Mouse (Mus musculus): ENCODE measurements around the gene Nf2. TPM values are rescaled to one million over a fixed set of nuclear protein-coding genes. Genes with fewer than 3 reads are reported as not detected.

Nf2 gene
- polyA plus RNA-seq, 1 experiment from 2014 or later = 37.4 TPM

DNA sequence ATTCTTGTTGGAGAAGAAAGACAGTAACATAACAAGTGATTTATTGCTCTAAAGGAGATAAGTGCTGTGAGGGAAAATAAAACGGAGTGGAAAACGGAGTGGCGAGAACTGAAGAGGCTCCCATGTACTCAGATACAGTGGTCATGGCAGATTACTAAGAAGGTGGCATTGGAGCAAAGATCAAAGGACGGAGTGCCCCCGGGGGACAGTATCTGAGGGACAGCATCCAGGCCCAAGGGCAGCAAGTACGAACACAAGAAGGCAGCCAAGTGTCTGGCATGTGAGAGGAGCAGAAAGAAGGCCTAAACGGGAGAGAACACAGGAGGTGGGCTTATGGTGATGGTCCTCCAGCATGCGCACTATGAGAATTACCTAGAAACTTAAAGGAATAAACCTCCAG, 127.6 kb downstream of the Nf2 start:
- Histone ChIP-seq H3K36me3 (ENCODE audit: control insufficient read depth, insufficient read depth, low read length) (no peaks in the 10 kb centered on the region), H3K27ac (ENCODE audit: low read depth, low read length) (no peak overlapping the region), H3K4me3 (ENCODE audit: low read depth, low read length) (no peak overlapping the region), H3K4me1 (replicated peaks; ENCODE audit: control insufficient read depth, insufficient read depth, low read length) (no peaks in the 10 kb centered on the region), H3K4me2 (no peak overlapping the region), H3K27me3 (replicated peaks; ENCODE audit: control insufficient read depth, insufficient read depth, low read length) (no peaks in the 10 kb centered on the region), H3K9ac (ENCODE audit: low read depth, low read length) (no peak overlapping the region), H3K9me3 (ENCODE audit: control insufficient read depth, low read length) (no peaks in the 10 kb centered on the region)
- WGBS = 84% methylated on average over 8 of the region's 8 CpGs
- DNase-seq (ENCODE audit: low spot score) (no peak), ATAC-seq (replicated peaks; ENCODE audit: low FRiP score) (no peak)

GRCm38 (mm10) chr11:4720900-4721580, 128.3 kb downstream of the Nf2 start:
- no peak overlapping the region for H3K4me3 ChIP-seq (ENCODE audit: low read depth, low read length)
- no peak overlapping the region for H3K9ac ChIP-seq (ENCODE audit: low read depth, low read length)
- ATAC-seq (replicated peaks; ENCODE audit: low FRiP score) (no peak), DNase-seq (ENCODE audit: low spot score) (no peak)
- no peaks in the 10 kb centered on the region for H3K27me3 ChIP-seq (replicated peaks; ENCODE audit: control insufficient read depth, insufficient read depth, low read length)
- H3K36me3 ChIP-seq (ENCODE audit: control insufficient read depth, insufficient read depth, low read length) = no peaks in the 10 kb centered on the region
- H3K9me3 ChIP-seq (ENCODE audit: control insufficient read depth, low read length) = no peaks in the 10 kb centered on the region
- 60% methylated on average over 7 of the region's 7 CpGs for WGBS
- H3K4me1 ChIP-seq (replicated peaks; ENCODE audit: control insufficient read depth, insufficient read depth, low read length) = no peaks in the 10 kb centered on the region
- no peak overlapping the region for H3K4me2 ChIP-seq
- no peak overlapping the region for H3K27ac ChIP-seq (ENCODE audit: low read depth, low read length)

DNA sequence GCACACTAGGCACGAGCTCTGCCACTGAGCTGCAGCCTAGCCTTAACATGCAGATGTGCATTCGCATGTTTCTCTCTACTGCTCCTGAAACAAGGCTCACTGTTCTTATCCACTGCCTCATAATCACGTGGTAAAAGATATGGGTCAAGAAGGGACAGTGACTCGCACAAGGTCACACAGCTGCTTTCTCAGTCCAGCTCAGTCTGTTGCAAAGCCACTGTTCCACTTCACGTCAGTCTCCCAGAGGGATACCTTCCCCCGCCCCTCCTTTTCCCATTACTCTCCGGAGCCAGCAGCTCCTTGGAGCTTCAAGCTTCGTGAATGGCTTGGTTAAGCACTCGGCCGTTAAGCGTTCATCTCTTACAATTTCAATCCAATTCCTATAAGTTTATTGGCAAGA, 128.9 kb downstream of the Nf2 start:
- no peak overlapping the region for H3K27ac ChIP-seq (ENCODE audit: low read depth, low read length)
- H3K27me3 ChIP-seq (replicated peaks; ENCODE audit: control insufficient read depth, insufficient read depth, low read length) = no peaks in the 10 kb centered on the region
- no peak overlapping the region for H3K4me3 ChIP-seq (ENCODE audit: low read depth, low read length)
- H3K4me1 ChIP-seq (replicated peaks; ENCODE audit: control insufficient read depth, insufficient read depth, low read length) = no peaks in the 10 kb centered on the region
- ATAC-seq (replicated peaks; ENCODE audit: low FRiP score) (no peak), DNase-seq (ENCODE audit: low spot score) (no peak)
- H3K4me2 ChIP-seq = no peak overlapping the region
- H3K9me3 ChIP-seq (ENCODE audit: control insufficient read depth, low read length) = no peaks in the 10 kb centered on the region
- no peaks in the 10 kb centered on the region for H3K36me3 ChIP-seq (ENCODE audit: control insufficient read depth, insufficient read depth, low read length)
- H3K9ac ChIP-seq (ENCODE audit: low read depth, low read length) = no peak overlapping the region
- whole genome bisulfite sequencing = 71% methylated on average over 11 of the region's 11 CpGs

- Histone ChIP-seq H3K4me3 (ENCODE audit: low read depth, low read length) (no peak overlapping the region), H3K9me3 (ENCODE audit: control insufficient read depth, low read length) (no peaks in the 10 kb centered on the region), H3K27ac (ENCODE audit: low read depth, low read length) (no peak overlapping the region), H3K27me3 (replicated peaks; ENCODE audit: control insufficient read depth, insufficient read depth, low read length) (no peaks in the 10 kb centered on the region), H3K4me1 (replicated peaks; ENCODE audit: control insufficient read depth, insufficient read depth, low read length) (no peaks in the 10 kb centered on the region), H3K36me3 (ENCODE audit: control insufficient read depth, insufficient read depth, low read length) (no peaks in the 10 kb centered on the region), H3K4me2 (no peak overlapping the region), H3K9ac (ENCODE audit: low read depth, low read length) (no peak overlapping the region)
- DNase-seq (ENCODE audit: low spot score) (no peak), ATAC-seq (replicated peaks; ENCODE audit: low FRiP score) (no peak)
- WGBS = 81% methylated on average over 9 of the region's 9 CpGs
These were observed 129.4 kb downstream of the Nf2 start for GRCm38 (mm10) chr11:4719961-4720360.

GRCm38 (mm10) chr11:4718548-4718947, 130.8 kb downstream of the Nf2 start:
- ATAC-seq (replicated peaks; ENCODE audit: low FRiP score) = no peak
- WGBS = 82% methylated on average over 5 of the region's 5 CpGs

DNA sequence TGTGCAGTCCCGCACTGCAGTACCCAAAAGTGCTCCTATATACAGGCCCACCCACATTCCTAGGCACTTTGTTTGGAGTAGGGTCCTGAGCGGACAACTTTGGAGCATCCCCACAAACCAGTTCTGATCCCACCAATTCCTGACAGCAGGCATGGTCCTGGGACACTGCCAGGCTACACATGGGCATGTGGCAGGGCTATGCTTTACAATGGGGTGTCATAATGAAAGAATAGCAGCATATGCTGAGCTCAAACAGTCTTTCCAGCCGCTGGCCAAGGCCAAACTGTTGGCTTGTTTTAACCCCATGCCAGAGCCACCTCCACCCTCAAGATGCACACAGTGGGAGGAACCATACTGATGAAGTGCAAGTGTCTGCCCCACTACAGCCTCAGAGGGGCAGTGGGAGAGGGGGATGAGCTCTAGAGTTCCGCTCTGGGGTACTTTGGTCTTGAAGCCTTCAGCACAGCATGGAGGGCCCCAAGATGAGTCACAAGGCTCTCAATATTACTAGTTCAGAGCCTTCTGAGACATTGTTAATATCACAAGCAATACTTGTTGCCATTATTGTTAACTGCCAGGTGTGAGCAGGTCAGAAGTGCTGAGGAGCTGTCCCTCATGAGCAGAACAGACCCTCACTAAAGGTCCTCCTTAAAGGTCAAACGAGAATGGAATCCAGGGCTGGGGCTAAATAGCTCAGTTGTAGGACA, 132.7 kb downstream of the Nf2 start:
- WGBS = 82% methylated on average over 5 of the region's 5 CpGs
- H3K9me3 ChIP-seq (ENCODE audit: control insufficient read depth, low read length) = no peaks in the 10 kb centered on the region

More at GRCm38 (mm10) chr11:4718548-4718947, 130.8 kb downstream of the Nf2 start:
- H3K4me3 ChIP-seq (ENCODE audit: low read depth, low read length) = no peak overlapping the region
- H3K4me2 ChIP-seq = no peak overlapping the region
- H3K27ac ChIP-seq (ENCODE audit: low read depth, low read length) = no peak overlapping the region
- H3K9me3 ChIP-seq (ENCODE audit: control insufficient read depth, low read length) = no peaks in the 10 kb centered on the region
- H3K36me3 ChIP-seq (ENCODE audit: control insufficient read depth, insufficient read depth, low read length) = no peaks in the 10 kb centered on the region
- no peaks in the 10 kb centered on the region for H3K27me3 ChIP-seq (replicated peaks; ENCODE audit: control insufficient read depth, insufficient read depth, low read length)
- H3K4me1 ChIP-seq (replicated peaks; ENCODE audit: control insufficient read depth, insufficient read depth, low read length) = no peaks in the 10 kb centered on the region
- no peak overlapping the region for H3K9ac ChIP-seq (ENCODE audit: low read depth, low read length)
- no peak for DNase-seq (ENCODE audit: low spot score)

More for the DNA sequence above, 132.7 kb downstream of the Nf2 start:
- H3K9ac ChIP-seq (ENCODE audit: low read depth, low read length) = no peak overlapping the region
- no peak overlapping the region for H3K27ac ChIP-seq (ENCODE audit: low read depth, low read length)
- no peak overlapping the region for H3K4me2 ChIP-seq
- ATAC-seq (replicated peaks; ENCODE audit: low FRiP score) (no peak), DNase-seq (ENCODE audit: low spot score) (no peak)
- H3K4me1 ChIP-seq (replicated peaks; ENCODE audit: control insufficient read depth, insufficient read depth, low read length) = no peaks in the 10 kb centered on the region
- no peaks in the 10 kb centered on the region for H3K36me3 ChIP-seq (ENCODE audit: control insufficient read depth, insufficient read depth, low read length)
- H3K4me3 ChIP-seq (ENCODE audit: low read depth, low read length) = no peak overlapping the region
- no peaks in the 10 kb centered on the region for H3K27me3 ChIP-seq (replicated peaks; ENCODE audit: control insufficient read depth, insufficient read depth, low read length)

Small RNAs within 50 kb of the gene (microRNA-seq; reads per million reads assigned to microRNA genes)
- gene Mir6918 (ENCODE audit: borderline number of aligned reads) = 2.1 reads per million

Other genes with a start within 250 kb of the Nf2 start
- not detected in 2 replicates for gene Gm11032, start 229.5 kb downstream of the Nf2 start, polyA plus RNA-seq (2014; fragmentation: Nextera tagmentation; extraction: Ambion mirVana)
- 41.4 and 43.0 TPM in 2 replicates for gene Ascc2, start 211.8 kb downstream of the Nf2 start, polyA plus RNA-seq (2014; fragmentation: Nextera tagmentation; extraction: Ambion mirVana)
- gene Uqcr10, start 145.2 kb downstream of the Nf2 start, polyA plus RNA-seq (2014; fragmentation: Nextera tagmentation; extraction: Ambion mirVana) = 823 and 891 TPM in 2 replicates
- 45.1 and 54.6 TPM in 2 replicates for gene Zmat5, start 144.9 kb downstream of the Nf2 start, polyA plus RNA-seq (2014; fragmentation: Nextera tagmentation; extraction: Ambion mirVana)
- 0.33 TPM in 1 of 2 replicates, not detected in the other for gene Cabp7, start 102.8 kb downstream of the Nf2 start, polyA plus RNA-seq (2014; fragmentation: Nextera tagmentation; extraction: Ambion mirVana)
- 89.8 and 92.7 TPM in 2 replicates for gene Nipsnap1, start 24.4 kb upstream of the Nf2 start, polyA plus RNA-seq (2014; fragmentation: Nextera tagmentation; extraction: Ambion mirVana)
- 40.5 and 42.5 TPM in 2 replicates for gene Thoc5, start 45.8 kb upstream of the Nf2 start, polyA plus RNA-seq (2014; fragmentation: Nextera tagmentation; extraction: Ambion mirVana)
- gene Nefh, start 98.5 kb upstream of the Nf2 start, polyA plus RNA-seq (2014; fragmentation: Nextera tagmentation; extraction: Ambion mirVana) = 0.90 and 1.1 TPM in 2 replicates
- gene Ap1b1, start 137.3 kb upstream of the Nf2 start, polyA plus RNA-seq (2014; fragmentation: Nextera tagmentation; extraction: Ambion mirVana) = 126 and 139 TPM in 2 replicates
- gene Rasl10a, start 208.6 kb upstream of the Nf2 start, polyA plus RNA-seq (2014; fragmentation: Nextera tagmentation; extraction: Ambion mirVana) = 0.75 and 1.3 TPM in 2 replicates
- gene Gas2l1, start 215.8 kb upstream of the Nf2 start, polyA plus RNA-seq (2014; fragmentation: Nextera tagmentation; extraction: Ambion mirVana) = 41.9 and 46.5 TPM in 2 replicates
- gene Rhbdd3, start 249.4 kb upstream of the Nf2 start, polyA plus RNA-seq (2014; fragmentation: Nextera tagmentation; extraction: Ambion mirVana) = 27.0 and 29.1 TPM in 2 replicates
- 363 and 367 TPM in 2 replicates for gene Ewsr1, start 249.7 kb upstream of the Nf2 start, polyA plus RNA-seq (2014; fragmentation: Nextera tagmentation; extraction: Ambion mirVana)